Mouse (Mus musculus) stomach, postnatal 0 days (tissue): ENCODE measurements at regions not wholly inside any gene's neighbourhood (a gene's known extent, or its start where the extent isn't known, plus 50 kb on each side); places are given as distances from the start of the nearest gene placed in this dataset.

Experiments used
- CTCF ChIP-seq: IDR thresholded peaks from 2 replicates; pipeline ENCODE4 v1.5.1; 2016; ENCODE audit warnings: antibody characterized with exemption, low read depth, mild to moderate bottlenecking, moderate library complexity
- EP300 ChIP-seq: optimal IDR thresholded peaks from 2 replicates; pipeline ENCODE3; 2016; ENCODE audit warnings: antibody characterized with exemption

DNA sequence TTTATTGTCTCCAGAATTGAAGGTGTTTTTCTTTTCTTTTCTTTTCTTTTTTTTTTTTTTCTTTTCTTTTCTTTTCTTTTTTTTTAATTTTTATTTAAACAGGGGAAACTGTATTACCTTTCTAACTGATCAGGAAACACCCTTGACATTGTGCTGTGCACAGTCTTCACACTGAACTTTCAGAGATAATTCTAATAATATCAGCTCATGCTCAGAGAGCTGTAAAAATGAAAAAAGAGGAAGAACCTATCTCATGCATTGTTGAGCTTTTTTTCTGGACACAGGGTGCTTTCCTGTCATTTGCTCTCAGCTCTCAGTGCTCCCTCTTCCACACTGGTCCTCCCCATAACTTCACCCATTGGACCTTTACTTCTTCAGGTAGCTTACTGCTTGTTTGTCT lies 201.0 kb upstream of the Camk1g start:
- no peak for TF ChIP-seq EP300
- no peak for TF ChIP-seq CTCF
